Mouse (Mus musculus) lung, adult 2 months (tissue): ENCODE measurements at regions not wholly inside any gene's neighbourhood (a gene's known extent, or its start where the extent isn't known, plus 50 kb on each side); places are given as distances from the start of the nearest gene placed in this dataset.

ENCODE experiments used
- DNase-seq: peaks from one replicate; pipeline ENCODE4 v3.0.0; 2022
- H3K4me1 ChIP-seq: fragments of 200-500 bp; 2 replicates; pipeline ENCODE4 v1.6.1; 2011; ENCODE audit warnings: low read length; ENCODE audit not compliant: control insufficient read depth, insufficient read depth
- H3K4me3 ChIP-seq: fragments of 200-500 bp; replicated peaks from 2 replicates; pipeline ENCODE3; 2011; ENCODE audit warnings: low read depth, mild to moderate bottlenecking, control low read depth, low read length; ENCODE audit errors: extremely low read depth
- CTCF ChIP-seq: fragments of 200-500 bp; IDR thresholded peaks from 2 replicates; pipeline ENCODE4 v1.5.1; 2011; ENCODE audit warnings: mild to moderate bottlenecking, low read length, control low read depth; ENCODE audit not compliant: insufficient read depth
- POLR2A ChIP-seq: fragments of 200-500 bp; IDR thresholded peaks from 2 replicates; pipeline ENCODE4 v1.6.1; 2011; ENCODE audit warnings: low read depth, mild to moderate bottlenecking, control low read depth, low read length, borderline replicate concordance; ENCODE audit errors: extremely low read depth
- WGBS: fragments of 180-500 bp; shearing (Covaris S2); methylation state at CpG from one replicate; pipeline ENCODE4 v1.1.7; 2018; 5-methylcytosine and 5-hydroxymethylcytosine counted together

GRCm38 (mm10) chr13:110602894-110603293, 208.0 kb downstream of the Plk2 start:
- TF ChIP-seq CTCF (no peak), POLR2A (no peak)
- DNase-seq: no peak
- Histone ChIP-seq H3K4me1 (no peaks in the 10 kb centered on the region), H3K4me3 (no peak overlapping the region)
- WGBS: 95% methylated on average over 1 of the region's 1 CpGs

GRCm38 (mm10) chr13:110619010-110619409, 224.2 kb downstream of the Plk2 start:
- DNase-seq: no peak
- H3K4me1 ChIP-seq: no peaks in the 10 kb centered on the region
- no peak overlapping the region for H3K4me3 ChIP-seq
- 88% methylated on average over 6 of the region's 6 CpGs for WGBS
- TF ChIP-seq CTCF (no peak), POLR2A (no peak)

- no peak for DNase-seq
- H3K4me3 ChIP-seq: no peak overlapping the region
- TF ChIP-seq POLR2A (no peak), CTCF (no peak)
- no peaks in the 10 kb centered on the region for H3K4me1 ChIP-seq
- 79% methylated on average over 6 of the region's 6 CpGs for WGBS
Observed at GRCm38 (mm10) chr13:110627136-110627535, 232.3 kb downstream of the Plk2 start.

DNA sequence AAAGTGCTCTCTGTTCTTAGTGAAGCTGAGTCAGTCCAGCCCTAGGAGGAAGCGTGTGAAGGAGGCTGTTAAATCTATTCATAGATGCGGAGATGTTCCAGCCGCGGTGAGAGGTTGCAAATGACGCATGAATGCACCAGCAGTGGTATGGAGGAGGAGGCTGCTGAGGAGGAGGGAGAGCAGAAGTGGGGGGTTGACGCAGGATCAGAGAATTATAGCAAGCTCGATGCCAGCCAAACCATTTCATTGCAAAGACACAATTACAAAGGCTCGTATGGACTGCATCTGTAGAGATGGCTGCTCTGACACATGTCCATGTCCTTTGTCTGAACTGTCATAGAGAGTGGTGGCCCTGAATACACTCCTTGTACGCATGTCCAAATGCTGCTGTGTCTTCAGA, 232.9 kb downstream of the Plk2 start:
- 85% methylated on average over 9 of the region's 9 CpGs for WGBS
- Histone ChIP-seq H3K4me3 (no peak overlapping the region), H3K4me1 (no peaks in the 10 kb centered on the region)
- TF ChIP-seq POLR2A (no peak), CTCF (no peak)
- DNase-seq: no peak

- no peak for TF ChIP-seq POLR2A
- no peak for TF ChIP-seq CTCF
- 98% methylated on average over 1 of the region's 1 CpGs for WGBS
- no peak overlapping the region for H3K4me3 ChIP-seq
- DNase-seq: no peak
- H3K4me1 ChIP-seq: no peaks in the 10 kb centered on the region
Observed at GRCm38 (mm10) chr13:110628201-110628600, 233.4 kb downstream of the Plk2 start.

GRCm38 (mm10) chr13:110633261-110633781, 238.5 kb downstream of the Plk2 start:
- TF ChIP-seq POLR2A (no peak), CTCF (no peak)
- WGBS: 42% methylated on average over 3 of the region's 3 CpGs
- Histone ChIP-seq H3K4me1 (no peaks in the 10 kb centered on the region), H3K4me3 (no peak overlapping the region)
- no peak for DNase-seq

- Histone ChIP-seq H3K4me3 (no peak overlapping the region), H3K4me1 (no peaks in the 10 kb centered on the region)
- no peak for DNase-seq
- no peak for TF ChIP-seq CTCF
- TF ChIP-seq POLR2A: no peak
- 77% methylated on average over 1 of the region's 1 CpGs for WGBS
Observed at GRCm38 (mm10) chr13:110633899-110634298, 239.1 kb downstream of the Plk2 start.

DNA sequence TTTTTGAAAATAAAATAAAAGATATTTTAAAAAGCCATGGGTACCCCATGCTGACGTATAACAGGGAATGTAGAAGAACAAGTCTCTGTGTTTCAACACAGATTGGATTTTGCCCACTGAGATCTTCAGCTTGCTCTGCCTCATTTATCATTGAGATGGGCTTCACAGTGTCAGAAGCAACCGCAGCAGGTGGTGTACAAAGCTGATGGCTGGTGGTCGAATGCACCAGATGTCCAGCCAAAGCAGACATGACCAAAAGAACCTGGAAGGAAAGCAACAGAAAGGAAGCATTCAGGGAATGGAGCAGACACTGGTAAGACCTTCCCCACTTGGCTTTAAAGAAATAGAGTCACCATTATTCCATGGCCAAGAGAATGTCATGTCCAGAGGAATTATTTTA, 247.9 kb downstream of the Plk2 start:
- Histone ChIP-seq H3K4me1 (peaks cover 13% of the 10 kb centered on the region), H3K4me3 (no peak overlapping the region)
- WGBS: 54% methylated on average over 3 of the region's 3 CpGs

GRCm38 (mm10) chr13:110643198-110643896, 248.5 kb downstream of the Plk2 start:
- Histone ChIP-seq H3K4me1 (peaks cover 13% of the 10 kb centered on the region), H3K4me3 (no peak overlapping the region)
- no peak for TF ChIP-seq POLR2A
- TF ChIP-seq CTCF: no peak
- peak; percentile 76 for DNase-seq
- WGBS: 16% methylated on average over 11 of the region's 11 CpGs

More for the DNA sequence above, 247.9 kb downstream of the Plk2 start:
- TF ChIP-seq POLR2A (no peak), CTCF (no peak)
- no peak for DNase-seq

- 22% methylated on average over 3 of the region's 3 CpGs for WGBS
- Histone ChIP-seq H3K4me3 (peak overlapping the region; percentile 5), H3K4me1 (peaks cover 13% of the 10 kb centered on the region)
- DNase-seq: no peak
- no peak for TF ChIP-seq CTCF
- no peak for TF ChIP-seq POLR2A
Observed at GRCm38 (mm10) chr13:110643897-110644213, 249.0 kb downstream of the Plk2 start.

- WGBS: 52% methylated on average over 1 of the region's 1 CpGs
- TF ChIP-seq CTCF: no peak
- no peak for TF ChIP-seq POLR2A
- no peaks in the 10 kb centered on the region for H3K4me1 ChIP-seq
- no peak for DNase-seq
- no peak overlapping the region for H3K4me3 ChIP-seq
Observed at GRCm38 (mm10) chr13:110649378-110649777, 254.5 kb downstream of the Plk2 start.
